Comparison of ENCODE assay signal across 20 mouse cellular contexts in the genomic region with DNA sequence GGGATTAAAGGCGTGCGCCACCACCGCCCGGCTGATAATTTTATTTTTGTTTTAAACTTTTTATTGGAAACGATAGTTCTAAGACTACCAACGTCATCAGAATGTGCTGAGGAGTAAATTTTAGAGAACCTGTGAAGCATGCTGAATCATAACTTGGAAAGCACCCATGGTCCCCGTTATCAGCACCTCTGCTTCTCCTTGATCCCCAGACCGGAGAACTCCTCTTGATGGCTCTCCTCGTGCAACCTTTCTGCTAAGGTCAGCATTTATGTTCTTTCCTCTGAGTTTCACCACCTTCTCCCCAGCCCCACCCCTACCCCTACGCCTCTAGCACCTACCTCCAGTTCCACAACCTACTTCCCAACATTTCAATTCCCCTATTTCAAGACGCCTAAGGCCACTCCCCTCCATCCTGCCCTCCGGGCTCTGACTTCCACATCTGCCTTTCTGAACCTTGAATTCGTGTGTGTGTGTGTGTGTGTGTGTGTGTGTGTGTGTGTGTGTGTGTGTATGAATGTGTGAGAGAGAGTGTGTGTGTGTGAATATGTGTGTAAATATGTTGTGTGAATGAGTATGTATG. TPM values are rescaled to one million over a fixed set of nuclear protein-coding genes. Genes with fewer than 3 reads are reported as not detected.
DNase-seq lines count a peak whose midpoint lies in the region; ATAC-seq and TF ChIP-seq lines count a peak whose summit lies in the region.
"Had no signal": no experiment of that assay in that cellular context is flagged by ENCODE, and none has a peak within 500 bp of the region (broad histone marks: within the 10 kb centered on the region; RNA-seq: fewer than 3 reads in every experiment).

No protein-coding gene starts in this region.

- H3K4me3 ChIP-seq in ES-E14 (ENCODE audit: insufficient read depth in 1 of 2, low read depth in 1 of 2, low read length in 2 of 2, poor library complexity in 1 of 2, severe bottlenecking in 1 of 2) (no peak overlapping the region), MEL (ENCODE audit: control insufficient read depth in 1 of 2, insufficient read depth in 1 of 2, low read depth in 2 of 2, low read length in 2 of 2) (peak overlapping the region; percentile 14 to 55; a peak in 3 of 4 replicates)
- H3K4me3 ChIP-seq in intestine, postnatal 0 days (ENCODE audit: low read depth, low read length), result no peak overlapping the region
- H3K4me3 ChIP-seq: embryonic facial prominence, embryonic 13.5 days; heart, adult 2 months; heart, embryonic 12.5 days; hindbrain, embryonic 10.5 days had no signal

- no peaks in the 10 kb centered on the region for H3K79me2 ChIP-seq in MEL (ENCODE audit: control insufficient read depth, insufficient read depth, low read length, poor library complexity)

- no peaks in the 10 kb centered on the region for H3K9me3 ChIP-seq in ES-E14 (ENCODE audit: control insufficient read depth, insufficient read depth, low read depth, low read length)
- no peaks in the 10 kb centered on the region for H3K9me3 ChIP-seq in MEL (replicated peaks; ENCODE audit: insufficient read depth, low read length)
- H3K9me3 ChIP-seq in intestine, postnatal 0 days (ENCODE audit: control insufficient read depth), result no peaks in the 10 kb centered on the region
- H3K9me3 ChIP-seq: embryonic facial prominence, embryonic 13.5 days; G1E; heart, embryonic 12.5 days; hindbrain, embryonic 10.5 days had no signal

- no peak; a peak in 1 of 4 replicates for TF ChIP-seq EP300 in MEL (IDR thresholded peaks at IDR 0.05; ENCODE audit: low read depth in 1 of 2, low read length in 2 of 2)

- H3K27ac ChIP-seq in ES-E14 (ENCODE audit: insufficient read depth, low read depth, low read length, poor library complexity, severe bottlenecking) (no peak overlapping the region), MEL (ENCODE audit: control insufficient read depth, low read depth, low read length) (no peak overlapping the region)
- H3K27ac ChIP-seq in intestine, postnatal 0 days (ENCODE audit: low read depth, low read length), result no peak overlapping the region
- H3K27ac ChIP-seq: embryonic facial prominence, embryonic 13.5 days; heart, adult 2 months; hindbrain, embryonic 14.5 days had no signal

- H3K9ac ChIP-seq in ES-E14 (ENCODE audit: insufficient read depth, low read depth, low read length, poor library complexity, severe bottlenecking) (no peak overlapping the region), MEL (ENCODE audit: control insufficient read depth, low read depth, low read length, poor library complexity, severe bottlenecking) (peak overlapping the region; percentile 52)
- H3K9ac ChIP-seq in intestine, postnatal 0 days (ENCODE audit: low read depth, low read length), result no peak overlapping the region
- H3K9ac ChIP-seq: embryonic facial prominence, embryonic 13.5 days; heart, embryonic 12.5 days; hindbrain, embryonic 14.5 days had no signal

- no peak for TF ChIP-seq CTCF in MEL (IDR thresholded peaks at IDR 0.05 in 2 of 3, conservative IDR thresholded peaks at IDR 0.05 in 1 of 3; ENCODE audit: control insufficient read depth in 1 of 3, insufficient read depth in 1 of 3, low read depth in 2 of 3, low read length in 3 of 3, poor library complexity in 1 of 3, severe bottlenecking in 1 of 3)
- TF ChIP-seq CTCF in intestine, postnatal 0 days (IDR thresholded peaks at IDR 0.05; ENCODE audit: low read depth), result no peak

- WGBS in intestine, postnatal 0 days, result 67% methylated on average over 13 of the region's 13 CpGs

- TF ChIP-seq POLR2A in MEL (IDR thresholded peaks at IDR 0.05; ENCODE audit: control insufficient read depth in 1 of 2, insufficient read depth in 1 of 2, low read depth in 1 of 2, low read length in 2 of 2, poor library complexity in 1 of 2), result no peak

- H3K4me2 ChIP-seq in intestine, postnatal 0 days (replicated peaks; ENCODE audit: low read depth), result no peak overlapping the region
- H3K4me2 ChIP-seq: embryonic facial prominence, embryonic 13.5 days; heart, embryonic 12.5 days; hindbrain, embryonic 14.5 days had no signal

- peak; percentile 74 for DNase-seq in heart, adult 11 months
- DNase-seq in heart, adult 8-10 months (ENCODE audit: low spot score), result no peak
- DNase-seq in ES-E14 (ENCODE audit: low read depth, low spot score) (no peak), MEL (ENCODE audit: low read depth, low spot score) (peak; percentile 75)
- DNase-seq in induced T-regulatory cell, adult 2 months (ENCODE audit: low read depth), result peak; percentile 27

- peaks cover 0 to 3% of the 10 kb centered on the region in 2 experiments; a peak in 1 of 4 replicates for H3K4me1 ChIP-seq in ES-E14 (ENCODE audit: control insufficient read depth in 2 of 2, insufficient read depth in 2 of 2, low read length in 2 of 2, poor library complexity in 1 of 2)
- H3K4me1 ChIP-seq in MEL (ENCODE audit: control insufficient read depth in 1 of 2, insufficient read depth in 2 of 2, low read length in 2 of 2), result peaks cover 0 to 12% of the 10 kb centered on the region in 2 experiments; a peak in 3 of 4 replicates
- no peaks in the 10 kb centered on the region for H3K4me1 ChIP-seq in intestine, postnatal 0 days (replicated peaks; ENCODE audit: control insufficient read depth, insufficient read depth, low read length)
- H3K4me1 ChIP-seq: heart, embryonic 12.5 days had no signal

- H3K36me3 ChIP-seq in ES-E14 (ENCODE audit: control insufficient read depth, insufficient read depth, low read length, poor library complexity, severe bottlenecking) (no peaks in the 10 kb centered on the region), MEL (ENCODE audit: control insufficient read depth in 1 of 2, insufficient read depth in 2 of 2, low read length in 2 of 2) (peaks cover 0 to 1% of the 10 kb centered on the region in 2 experiments; a peak in 1 of 4 replicates)
- H3K36me3 ChIP-seq in intestine, postnatal 0 days (ENCODE audit: control insufficient read depth, insufficient read depth), result no peaks in the 10 kb centered on the region
- H3K36me3 ChIP-seq: embryonic facial prominence, embryonic 13.5 days; G1E; heart, embryonic 12.5 days; hindbrain, embryonic 10.5 days had no signal

- ATAC-seq in intestine, postnatal 0 days, result no peak
- ATAC-seq: Patski had no signal

- no peak for TF ChIP-seq RAD21 in MEL (IDR thresholded peaks at IDR 0.05; ENCODE audit: low read depth, low read length)

- in situ Hi-C loops in ES-E14 (cut with MboI; ENCODE audit: low sequenced_read_pairs in 2 of 2, unreplicated experiment in 2 of 2), result loop anchor here (10.0 to 25.0 kb wide), 3 partner anchors 89 to 171 kb away; a partner anchor contains a TSS

- H3K27me3 ChIP-seq in MEL (ENCODE audit: control insufficient read depth in 1 of 2, insufficient read depth in 2 of 2, low read length in 2 of 2), result no peaks in the 10 kb centered on the region
- H3K27me3 ChIP-seq in intestine, postnatal 0 days (replicated peaks; ENCODE audit: control insufficient read depth, insufficient read depth, low read length), result no peaks in the 10 kb centered on the region
- H3K27me3 ChIP-seq: embryonic facial prominence, embryonic 13.5 days; Patski had no signal

TF ChIP-seq in ES-E14, 5 proteins besides CTCF, POLR2A, EP300 and RAD21:
- TF ChIP-seq ZNF384 (IDR thresholded peaks at IDR 0.05; ENCODE audit: low read depth, low read length) (no peak), MAFK (IDR thresholded peaks at IDR 0.05; ENCODE audit: insufficient read depth, low read depth, low read length) (0 out of 2 replicates have a peak, but pooled peaks have one; percentile 29)

TF ChIP-seq in MEL, 35 proteins besides CTCF, POLR2A, EP300 and RAD21:
- TF ChIP-seq MXI1 (IDR thresholded peaks at IDR 0.05; ENCODE audit: low read depth, low read length) (peak; percentile 47; the same call in 1 of the 2 replicates), MAFK (IDR thresholded peaks at IDR 0.05; ENCODE audit: borderline replicate concordance, low read depth, low read length) (peak; percentile 53; the same call in 1 of the 2 replicates), USF2 (IDR thresholded peaks at IDR 0.05; ENCODE audit: borderline replicate concordance in 1 of 2, insufficient read depth in 1 of 2, low read depth in 1 of 2, low read length in 2 of 2) (no peak), E2F4 (IDR thresholded peaks at IDR 0.05; ENCODE audit: borderline replicate concordance, low read depth, low read length) (no peak), KAT2A (conservative IDR thresholded peaks at IDR 0.05; ENCODE audit: low read depth, low read length) (no peak), MYC (IDR thresholded peaks at IDR 0.05; ENCODE audit: low read depth, low read length) (peak; percentile 44; the same call in 1 of the 2 replicates), ETS1 (IDR thresholded peaks at IDR 0.05; ENCODE audit: low read depth, low read length) (peak; percentile 68), MAX (IDR thresholded peaks at IDR 0.05; ENCODE audit: low read length) (peak; percentile 18; the same call in 1 of the 2 replicates), CHD1 (IDR thresholded peaks at IDR 0.05; ENCODE audit: low read depth, low read length) (no peak), JUND (IDR thresholded peaks at IDR 0.05; ENCODE audit: low read depth, low read length) (no peak), TBP (IDR thresholded peaks at IDR 0.05; ENCODE audit: low read depth, low read length) (peak; percentile 60; the same call in 1 of the 2 replicates), GATA1 (IDR thresholded peaks at IDR 0.05; ENCODE audit: low read depth, low read length) (peak; percentile 52; the same call in 1 of the 2 replicates)

RNA-seq across cellular contexts. Expression of a gene that starts 21.6 kb away (rescaled TPM):
- total RNA-seq in heart, adult 8-10 months (2022), result not detected
- total RNA-seq in ES-E14 (2012; rRNA removed) (7.2 and 9.2 TPM in 2 replicates), MEL (2012; rRNA removed) (0.08 TPM in 1 of 2 replicates, not detected in the other)
- polyA plus RNA-seq in MEL (2012; ENCODE audit: insufficient read depth in 1 of 2, insufficient read length in 2 of 2, low read depth in 1 of 2, low replicate concordance in 2 of 2, missing spikeins in 1 of 2), result under 1 TPM in 1 of 2 experiments, not detected in 1; 0.06 TPM
- 0.30 and 0.41 TPM in 2 replicates for polyA plus RNA-seq in intestine, postnatal 0 days (2015; fragmentation: Nextera tagmentation; extraction: Ambion mirVana)
- total RNA-seq: adrenal gland, postnatal 14 days; gastrocnemius, adult 8-10 months; gastrocnemius, postnatal 36 days; heart, adult 2 months; heart, postnatal 25 days had no signal
- polyA plus RNA-seq: G1E; heart, adult 2 months had no signal

RNA-seq across cellular contexts. Expression of a gene that starts 32.7 kb away (rescaled TPM):
- total RNA-seq in heart, adult 8-10 months (2022), result not detected
- 2.8 TPM in 2 replicates for total RNA-seq in ES-E14 (2012; rRNA removed)
- total RNA-seq in MEL (2012; rRNA removed), result not detected in 2 replicates
- polyA plus RNA-seq in MEL (2012; ENCODE audit: insufficient read depth in 1 of 2, insufficient read length in 2 of 2, low read depth in 1 of 2, low replicate concordance in 2 of 2, missing spikeins in 1 of 2), result not detected
- 0.31 and 0.52 TPM in 2 replicates for polyA plus RNA-seq in intestine, postnatal 0 days (2015; fragmentation: Nextera tagmentation; extraction: Ambion mirVana)
- total RNA-seq: adrenal gland, adult 18-20 months; adrenal gland, postnatal 14 days; G1E; gastrocnemius, adult 8-10 months; gastrocnemius, postnatal 36 days; heart, adult 2 months; heart, postnatal 25 days had no signal
- polyA plus RNA-seq: activated CD4-positive, CD25-positive, alpha-beta regulatory T cell, adult 4 months; embryonic facial prominence, embryonic 13.5 days; heart, embryonic 12.5 days; heart, embryonic 16.5 days; hindbrain, embryonic 10.5 days; Patski had no signal

RNA-seq across cellular contexts. Expression of a gene that starts 56.3 kb away (rescaled TPM):
- 10 to 100 TPM; 22.0 to 27.8 (median 24.1) TPM for total RNA-seq in heart, adult 8-10 months (2022)
- total RNA-seq in ES-E14 (2012; rRNA removed) (77.1 and 81.6 TPM in 2 replicates), MEL (2012; rRNA removed) (100 and 108 TPM in 2 replicates)
- 10 to 100 TPM in 1 of 2 experiments, not detected in 1; 97.9 TPM for polyA plus RNA-seq in MEL (2012; ENCODE audit: insufficient read depth in 1 of 2, insufficient read length in 2 of 2, low read depth in 1 of 2, low replicate concordance in 2 of 2, missing spikeins in 1 of 2)
- 30.9 and 31.5 TPM in 2 replicates for polyA plus RNA-seq in intestine, postnatal 0 days (2015; fragmentation: Nextera tagmentation; extraction: Ambion mirVana)

Comparison
In these comparisons a context has a peak if more than half of its experiments do, and no peak if none do; other contexts are left out.
1. DNase-seq: peak in heart, adult 11 months (single experiment), MEL (single experiment) and induced T-regulatory cell, adult 2 months (single experiment); none in heart, adult 8-10 months (single experiment) and ES-E14 (single experiment).
2. H3K4me3 ChIP-seq: peak in MEL (2 of 2); none in ES-E14 (0 of 2) and intestine, postnatal 0 days (single experiment).